9 mouse cellular contexts compared by ENCODE assay signal in the genomic region with DNA sequence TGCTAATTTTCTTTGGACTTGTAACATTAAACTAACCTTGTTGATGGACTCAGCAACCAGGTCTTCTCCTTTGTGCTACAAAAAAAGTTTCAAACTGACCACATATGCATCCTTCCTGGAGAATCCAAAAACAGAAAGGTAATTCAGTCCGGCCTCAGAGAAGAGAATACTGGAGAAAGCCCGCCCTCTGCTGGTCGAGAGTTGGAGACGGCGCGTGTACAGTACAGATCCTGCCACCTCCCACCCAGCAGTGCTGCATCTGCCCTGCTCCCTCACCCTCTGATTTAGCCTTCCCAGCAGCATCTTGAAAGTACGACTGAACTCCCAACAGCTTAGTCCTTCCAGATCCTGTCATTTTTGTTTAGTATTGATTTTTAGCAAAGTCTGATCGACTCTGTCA. TPM values are rescaled to one million over a fixed set of nuclear protein-coding genes. Genes with fewer than 3 reads are reported as not detected.
DNase-seq lines count a peak whose midpoint lies in the region; ATAC-seq and TF ChIP-seq lines count a peak whose summit lies in the region.
"Had no signal": no experiment of that assay in that cellular context is flagged by ENCODE, and none has a peak within 500 bp of the region (broad histone marks: within the 10 kb centered on the region; RNA-seq: fewer than 3 reads in every experiment).

No protein-coding gene starts in this region.

- peak; percentile 92 for TF ChIP-seq CTCF in brain, embryonic 14.5 days (IDR thresholded peaks at IDR 0.05; ENCODE audit: borderline replicate concordance, extremely low read depth, insufficient read depth, insufficient read length)
- peak; percentile 76 for TF ChIP-seq CTCF in lung, adult 2 months (IDR thresholded peaks at IDR 0.05; ENCODE audit: insufficient read depth, low read length)

- no peak overlapping the region for H3K4me3 ChIP-seq in lung, adult 2 months (replicated peaks; ENCODE audit: extremely low read depth, low read depth, low read length)
- no peak overlapping the region for H3K4me3 ChIP-seq in neural tube, embryonic 15.5 days (replicated peaks)
- H3K4me3 ChIP-seq: erythroblast, embryonic 14.5 days had no signal

- peak; percentile 57; the same call in 1 of the 2 replicates for ATAC-seq in erythroblast, adult 5-6 weeks (replicated peaks; ENCODE audit: low FRiP score, poor library complexity, severe bottlenecking)
- peak; percentile 87 for ATAC-seq in neural tube, embryonic 15.5 days (ENCODE audit: low FRiP score)

- H3K9me3 ChIP-seq in neural tube, embryonic 15.5 days (replicated peaks), result no peaks in the 10 kb centered on the region

- H3K27ac ChIP-seq in neural tube, embryonic 15.5 days (replicated peaks), result no peak overlapping the region

- H3K36me3 ChIP-seq in neural tube, embryonic 15.5 days, result no peaks in the 10 kb centered on the region

- H3K27me3 ChIP-seq in neural tube, embryonic 15.5 days (replicated peaks), result no peaks in the 10 kb centered on the region

- DNase-seq in CD8-positive naive resting alpha-beta T cell, adult 2 months (ENCODE audit: low read depth in 2 of 2, low spot score in 2 of 2), result peak; percentile 21 to 50
- DNase-seq in brain, embryonic 14.5 days (ENCODE audit: low read depth), result peak; percentile 67
- peak; percentile 65 to 81 for DNase-seq in heart, postnatal 36 days
- peak; percentile 31 for DNase-seq in large intestine, adult 2 months (ENCODE audit: low read depth, low spot score)
- DNase-seq in lung, adult 2 months, result peak; percentile 70
- peak; percentile 88 for DNase-seq in testis, postnatal 10 days (ENCODE audit: low spot score)

- H3K4me1 ChIP-seq in lung, adult 2 months (ENCODE audit: control insufficient read depth, insufficient read depth, low read length), result no peaks in the 10 kb centered on the region
- H3K4me1 ChIP-seq in neural tube, embryonic 15.5 days, result no peaks in the 10 kb centered on the region

- TF ChIP-seq POLR2A in brain, embryonic 14.5 days (IDR thresholded peaks at IDR 0.05; ENCODE audit: borderline replicate concordance, extremely low read depth, insufficient read depth, insufficient read length, poor library complexity, severe bottlenecking), result no peak
- no peak for TF ChIP-seq POLR2A in lung, adult 2 months (IDR thresholded peaks at IDR 0.05; ENCODE audit: borderline replicate concordance, extremely low read depth, low read depth, low read length)

- no peak overlapping the region for H3K9ac ChIP-seq in neural tube, embryonic 15.5 days (replicated peaks)

- WGBS in large intestine, adult 2 months, result 6% methylated on average over 8 of the region's 8 CpGs
- WGBS in lung, adult 2 months, result 6% methylated on average over 8 of the region's 8 CpGs
- 11% methylated on average over 8 of the region's 8 CpGs for WGBS in neural tube, embryonic 15.5 days

- intact Hi-C loops in heart, postnatal 36 days (cut with DNase I), result loop anchor here (5.0 to 10.0 kb wide), 2 partner anchors 173 to 909 kb away; no protein-coding TSS in a partner anchor

- no peak overlapping the region for H3K4me2 ChIP-seq in neural tube, embryonic 15.5 days

RNA-seq across cellular contexts. Expression of a gene that starts 9.4 kb away (rescaled TPM):
- 9.0 and 11.6 TPM in 2 replicates for polyA plus RNA-seq in brain, embryonic 14.5 days (2012; rRNA removed)
- 4.6 and 8.6 TPM in 2 replicates for total RNA-seq in erythroblast, adult 5-6 weeks (2015; ENCODE audit: low replicate concordance)
- total RNA-seq in erythroblast, adult 5-6 weeks (2017; ENCODE audit: low replicate concordance), result 4.9 and 9.4 TPM in 2 replicates
- 1 to 10 TPM; 4.1 to 4.2 TPM for total RNA-seq in heart, postnatal 36 days (2021)
- polyA plus RNA-seq in large intestine, adult 2 months (2012; rRNA removed), result 1.2 and 1.5 TPM in 2 replicates
- polyA plus RNA-seq in lung, adult 2 months (2012; rRNA removed), result 1.1 and 1.5 TPM in 2 replicates
- 10.8 and 12.2 TPM in 2 replicates for polyA plus RNA-seq in neural tube, embryonic 15.5 days (2015; fragmentation: Nextera tagmentation; extraction: Ambion mirVana)

RNA-seq across cellular contexts. Expression of a gene that starts 15.8 kb away (rescaled TPM):
- polyA plus RNA-seq in brain, embryonic 14.5 days (2012; rRNA removed), result 0.04 TPM in 1 of 2 replicates, not detected in the other
- not detected in 2 replicates for total RNA-seq in erythroblast, adult 5-6 weeks (2015; ENCODE audit: low replicate concordance)
- 0.56 TPM in 1 of 2 replicates, not detected in the other for total RNA-seq in erythroblast, adult 5-6 weeks (2017; ENCODE audit: low replicate concordance)
- not detected for total RNA-seq in heart, postnatal 36 days (2021)
- not detected in 2 replicates for polyA plus RNA-seq in large intestine, adult 2 months (2012; rRNA removed)
- polyA plus RNA-seq in lung, adult 2 months (2012; rRNA removed), result not detected in 2 replicates
- not detected in 2 replicates for polyA plus RNA-seq in neural tube, embryonic 15.5 days (2015; fragmentation: Nextera tagmentation; extraction: Ambion mirVana)
- polyA plus RNA-seq: erythroblast, embryonic 14.5 days had no signal

Comparison
In these comparisons a context has a peak if more than half of its experiments do, and no peak if none do; other contexts are left out.
1. DNase-seq: peak in every context shown above with its lines; median percentile 88 in testis, postnatal 10 days; 73 in heart, postnatal 36 days; 70 in lung, adult 2 months; 67 in brain, embryonic 14.5 days; 36 in CD8-positive naive resting alpha-beta T cell, adult 2 months; 31 in large intestine, adult 2 months.